Mouse (Mus musculus): ENCODE measurements around the gene Pard3.

Pard3 gene

DNA sequence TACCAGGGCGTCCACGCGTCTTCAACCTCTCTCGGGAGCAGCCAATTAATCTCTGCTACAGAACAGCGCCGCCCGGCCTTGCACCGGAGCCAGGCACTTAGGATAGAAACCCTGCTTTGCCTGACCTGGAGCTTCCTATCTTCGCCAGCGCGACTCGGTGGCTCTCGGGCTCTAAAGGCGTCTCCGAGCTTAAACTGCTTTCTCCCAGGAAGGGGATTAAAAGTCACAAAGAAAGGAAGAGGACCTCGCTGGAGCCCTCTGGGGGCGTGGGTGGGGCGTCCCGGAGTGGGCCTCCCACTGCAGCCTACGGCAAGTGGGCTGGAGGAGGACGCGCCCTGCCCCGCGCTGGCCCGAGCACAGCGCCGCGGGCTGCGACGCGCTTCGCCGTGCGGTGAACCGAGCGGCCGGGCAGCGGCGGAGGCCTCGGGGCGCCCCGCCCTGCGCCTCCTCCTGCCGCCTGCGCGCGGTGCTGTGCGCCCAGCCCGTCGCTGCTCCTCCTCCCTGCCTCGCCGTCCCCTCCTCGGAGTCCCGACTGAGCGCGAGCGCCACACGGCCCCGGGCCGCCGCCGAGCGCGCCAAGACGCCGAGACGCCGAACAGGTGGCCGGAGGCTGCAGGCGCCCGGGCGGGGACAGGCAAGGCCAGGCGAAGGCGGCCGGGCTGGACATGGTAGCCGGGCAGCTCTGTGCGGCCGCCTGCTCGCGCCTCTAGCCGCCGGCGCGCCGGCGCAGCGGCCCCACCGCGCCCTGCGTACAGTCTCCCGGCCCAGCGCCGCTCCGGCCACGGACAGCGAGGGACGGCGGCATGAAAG, at the start of gene Pard3:
Gene Pard3 (plus strand): TSS at position 343 of the 810 bp plus-strand sequence.
- peak; percentile 40 for DNase-seq (ENCODE audit: low spot score)

GRCm38 (mm10) chr8:127021830-127022229, 41.9 kb upstream of the Pard3 start:
- DNase-seq (ENCODE audit: low spot score): no peak

DNA sequence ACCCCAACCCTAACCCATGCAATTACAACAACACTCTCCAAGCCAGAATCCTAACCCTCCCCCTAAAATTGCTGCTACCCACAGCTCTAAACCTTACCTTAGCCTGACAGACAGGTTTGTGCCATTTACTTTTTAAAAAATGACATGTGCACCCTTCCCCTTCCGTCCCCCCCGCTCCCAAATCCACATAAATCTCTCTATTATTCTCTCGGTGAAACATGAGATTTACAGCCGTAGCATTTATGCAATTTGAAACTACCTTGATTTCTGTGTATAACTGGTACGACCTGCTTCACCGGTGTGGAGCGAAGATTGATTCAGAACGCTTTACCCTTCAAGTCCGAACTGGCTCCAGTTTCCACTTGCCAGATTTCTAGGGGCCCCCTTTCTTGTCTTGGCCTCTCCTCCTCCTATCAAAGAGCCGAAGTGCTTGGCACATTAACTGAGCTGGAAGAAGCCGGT, 38.4 kb upstream of the Pard3 start:
- DNase-seq (ENCODE audit: low spot score): no peak

GRCm38 (mm10) chr8:127025775-127026174, 37.9 kb upstream of the Pard3 start:
- DNase-seq (ENCODE audit: low spot score): no peak

- DNase-seq (ENCODE audit: low spot score): no peak
These were observed 32.2 kb upstream of the Pard3 start for GRCm38 (mm10) chr8:127031476-127031875.

DNA sequence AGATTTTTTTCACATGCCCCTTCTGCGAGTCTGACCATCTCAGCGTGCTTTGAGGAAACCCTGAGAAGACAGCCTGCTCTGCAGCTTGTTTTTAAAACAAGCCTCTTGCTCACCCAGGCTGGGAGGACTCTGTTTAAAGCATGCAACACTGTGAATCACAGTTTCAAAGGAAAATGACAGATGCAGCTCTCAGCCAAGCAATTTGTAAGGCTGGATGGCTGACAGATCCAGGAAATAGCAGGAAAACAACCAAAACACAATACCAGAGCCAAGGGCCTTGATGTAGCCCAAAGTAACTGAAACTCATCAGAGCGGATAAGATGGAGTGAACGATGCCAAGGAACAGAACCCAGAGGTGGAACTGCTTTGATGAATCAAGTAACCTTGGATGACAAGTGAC, 24.8 kb upstream of the Pard3 start:
- no peak for DNase-seq (ENCODE audit: low spot score)

DNA sequence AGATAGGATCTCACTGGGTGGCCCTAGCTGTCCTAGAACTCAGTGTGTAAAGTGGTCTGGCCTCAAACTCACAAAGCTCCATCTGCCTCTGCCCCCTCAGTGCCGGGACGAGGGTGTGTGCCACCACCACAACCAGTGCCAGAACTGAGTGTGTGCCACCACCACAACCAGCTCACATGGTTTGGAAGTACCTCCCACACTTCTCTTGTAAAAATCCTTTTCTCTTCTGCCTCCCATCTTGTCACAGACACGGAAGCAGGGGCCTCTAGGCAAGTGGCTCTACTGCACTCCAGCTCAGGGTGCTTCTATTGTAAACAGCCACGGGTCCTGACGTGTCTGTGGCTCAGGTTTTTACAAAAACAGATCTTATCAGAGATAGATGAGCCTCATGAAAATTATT, 13.7 kb upstream of the Pard3 start:
- no peak for DNase-seq (ENCODE audit: low spot score)

- DNase-seq (ENCODE audit: low spot score): no peak
These were observed 11.6 kb upstream of the Pard3 start for GRCm38 (mm10) chr8:127052132-127052531.

- no peak for DNase-seq (ENCODE audit: low spot score)
These were observed 8.6 kb upstream of the Pard3 start for GRCm38 (mm10) chr8:127055081-127055480.

- no peak for DNase-seq (ENCODE audit: low spot score)
These were observed 4.9 kb upstream of the Pard3 start for GRCm38 (mm10) chr8:127058759-127059158.

DNA sequence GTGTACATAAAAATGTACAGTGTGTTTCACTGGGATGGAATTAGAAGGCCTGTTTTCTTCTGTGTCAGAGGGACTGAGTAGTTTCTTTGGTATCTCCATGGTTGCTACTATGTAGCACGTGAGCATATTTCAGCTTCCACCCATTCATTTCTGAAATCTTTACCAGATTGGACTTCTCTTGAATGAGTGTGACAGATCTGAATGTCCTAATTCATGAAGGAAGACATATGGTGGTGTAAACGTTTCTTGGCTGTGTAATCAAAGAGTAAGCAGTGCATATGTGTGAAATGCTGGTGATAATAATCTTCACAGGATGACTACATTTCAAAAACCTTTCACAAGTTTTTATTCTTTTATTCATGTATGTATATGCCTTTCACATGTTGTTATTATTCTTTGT, 3.9 kb upstream of the Pard3 start:
- no peak for DNase-seq (ENCODE audit: low spot score)

DNA sequence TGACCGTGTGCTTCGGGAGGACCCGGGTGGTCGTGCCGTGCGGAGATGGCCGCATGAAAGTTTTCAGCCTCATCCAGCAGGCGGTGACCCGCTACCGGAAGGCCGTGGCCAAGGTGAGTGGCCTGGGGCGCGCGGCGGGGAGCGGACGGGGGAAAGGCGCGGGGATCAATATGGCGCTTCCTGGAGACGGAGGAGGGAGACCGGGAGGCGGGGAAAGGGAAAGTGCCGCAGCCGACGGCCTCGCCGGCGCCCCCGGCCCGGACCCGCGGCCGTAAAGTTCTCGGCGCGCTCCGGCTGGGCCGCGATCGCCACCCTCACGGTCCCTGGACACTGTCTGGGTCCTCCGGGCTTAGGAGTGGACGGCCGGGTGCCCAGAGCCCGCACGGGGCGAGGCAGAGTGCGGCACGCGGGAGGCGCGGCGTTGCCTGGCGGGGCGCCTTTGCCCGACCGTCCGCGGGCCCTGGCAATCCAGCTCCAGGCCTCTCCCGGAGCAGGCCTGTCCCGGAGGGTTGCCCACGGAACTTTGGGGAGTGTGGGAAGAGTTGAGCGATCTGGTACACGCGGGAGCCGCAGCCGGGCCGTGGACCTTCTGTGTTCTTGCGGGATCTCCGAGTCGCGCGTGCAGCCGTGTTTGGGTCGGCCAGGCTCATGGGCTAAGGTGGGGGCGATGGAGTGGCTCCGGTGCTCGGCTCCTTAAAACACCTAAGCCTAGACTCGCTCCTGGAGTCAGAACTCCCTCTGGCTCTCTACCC, 844 bp downstream of the Pard3 start:
- DNase-seq (ENCODE audit: low spot score): no peak

GRCm38 (mm10) chr8:127065113-127065473, 1.4 kb downstream of the Pard3 start:
- DNase-seq (ENCODE audit: low spot score): no peak

- no peak for DNase-seq (ENCODE audit: low spot score)
These were observed 2.1 kb downstream of the Pard3 start for GRCm38 (mm10) chr8:127065791-127066190.

GRCm38 (mm10) chr8:127066501-127066900, 2.8 kb downstream of the Pard3 start:
- DNase-seq (ENCODE audit: low spot score): no peak

DNA sequence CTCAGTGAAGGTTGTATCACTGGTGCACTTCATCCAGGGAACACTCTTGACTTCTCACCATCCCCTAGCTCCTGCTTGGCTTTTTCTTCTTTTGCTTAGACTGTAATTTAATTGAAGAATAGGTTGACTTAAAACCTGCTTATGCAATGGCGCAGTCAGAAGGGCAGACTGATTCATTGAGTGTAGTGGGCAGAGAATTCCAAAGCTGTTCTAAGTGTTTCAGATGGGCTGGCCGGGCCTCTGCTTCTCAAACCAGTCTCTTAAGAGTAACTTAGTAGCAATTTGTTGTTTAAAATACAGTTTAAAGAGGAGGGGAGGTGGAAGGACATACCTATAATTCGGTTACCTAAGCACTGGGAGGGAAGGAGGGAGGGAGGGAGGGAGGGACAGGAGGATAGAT, 5.0 kb downstream of the Pard3 start:
- no peak for DNase-seq (ENCODE audit: low spot score)

GRCm38 (mm10) chr8:127070225-127070624, 6.5 kb downstream of the Pard3 start:
- no peak for DNase-seq (ENCODE audit: low spot score)

DNA sequence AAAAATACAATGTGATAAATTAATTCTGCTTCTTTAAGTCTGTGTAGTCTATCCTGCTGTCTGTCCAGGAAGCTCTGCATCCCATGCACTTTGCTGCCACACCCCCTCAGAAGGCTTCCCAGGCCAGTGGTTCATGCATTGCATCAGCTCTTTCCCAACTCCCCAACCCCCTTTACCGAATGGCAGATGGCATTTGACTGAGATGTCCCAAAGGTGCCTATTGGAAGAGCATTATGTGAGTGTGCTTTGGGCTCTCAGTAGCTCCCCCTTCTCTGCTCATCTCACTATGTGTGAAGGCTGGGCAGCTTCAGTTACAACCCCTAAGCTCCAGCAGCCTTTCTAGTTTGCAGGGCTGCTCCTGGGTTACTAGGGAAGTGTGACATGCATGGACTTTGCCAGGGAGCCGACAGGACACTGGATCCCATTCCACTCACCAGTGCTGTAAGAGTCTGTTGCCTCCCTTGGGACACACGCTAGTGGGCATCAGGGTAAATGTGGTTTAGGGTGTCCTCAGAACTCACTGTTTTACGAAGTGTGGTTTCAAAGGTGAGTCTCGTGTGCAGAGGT, 9.4 kb downstream of the Pard3 start:
- DNase-seq (ENCODE audit: low spot score): no peak

GRCm38 (mm10) chr8:127076511-127076910, 12.8 kb downstream of the Pard3 start:
- no peak for DNase-seq (ENCODE audit: low spot score)

DNA sequence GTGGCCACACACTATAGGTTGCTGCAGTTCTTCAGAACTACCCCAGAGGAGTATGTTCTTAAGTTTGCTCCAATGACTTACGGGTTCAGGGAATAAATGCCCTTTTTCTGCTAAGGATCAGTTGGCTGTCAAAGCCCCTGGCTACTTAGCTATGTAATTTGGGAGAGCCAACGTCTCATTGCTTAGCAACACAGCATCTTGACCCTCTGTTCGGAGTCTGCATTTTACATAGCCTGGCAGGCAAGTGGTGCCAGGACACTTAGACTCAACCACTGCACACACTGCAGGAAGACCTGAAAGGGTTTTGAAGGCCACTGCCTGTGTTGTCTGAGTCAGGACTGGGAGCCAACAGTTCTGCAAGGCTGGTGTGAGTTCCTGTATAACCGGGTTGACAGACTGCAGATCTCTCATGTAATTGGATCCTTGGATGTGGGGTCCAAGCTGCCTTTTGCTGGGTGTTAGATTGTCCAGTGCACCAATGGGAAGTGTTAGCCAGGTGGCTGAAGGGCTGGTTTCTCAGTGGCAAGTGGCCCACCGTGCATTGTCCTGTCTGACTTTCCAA, 15.6 kb downstream of the Pard3 start:
- DNase-seq (ENCODE audit: low spot score): no peak

- no peak for DNase-seq (ENCODE audit: low spot score)
These were observed 17.6 kb downstream of the Pard3 start for GRCm38 (mm10) chr8:127081297-127081696.

DNA sequence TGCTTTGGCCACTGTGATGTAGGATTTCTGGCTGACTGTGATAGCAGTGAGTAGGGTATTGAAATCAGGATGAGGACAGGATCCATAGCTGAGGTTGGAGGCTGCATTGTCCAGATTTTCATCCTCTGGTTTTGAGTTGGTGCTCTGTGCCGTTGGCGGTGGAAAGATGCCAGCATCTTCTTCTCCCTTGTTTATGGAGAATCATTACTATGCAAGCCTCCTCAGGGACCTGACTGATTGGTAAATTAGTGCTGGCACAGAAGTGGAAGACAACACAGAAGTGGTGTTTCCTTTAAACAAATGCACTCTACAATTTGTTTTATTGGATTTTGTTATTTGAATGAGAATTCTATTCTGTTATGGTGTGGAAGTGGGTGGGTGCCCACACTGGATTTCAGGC, 18.8 kb downstream of the Pard3 start:
- no peak for DNase-seq (ENCODE audit: low spot score)

DNA sequence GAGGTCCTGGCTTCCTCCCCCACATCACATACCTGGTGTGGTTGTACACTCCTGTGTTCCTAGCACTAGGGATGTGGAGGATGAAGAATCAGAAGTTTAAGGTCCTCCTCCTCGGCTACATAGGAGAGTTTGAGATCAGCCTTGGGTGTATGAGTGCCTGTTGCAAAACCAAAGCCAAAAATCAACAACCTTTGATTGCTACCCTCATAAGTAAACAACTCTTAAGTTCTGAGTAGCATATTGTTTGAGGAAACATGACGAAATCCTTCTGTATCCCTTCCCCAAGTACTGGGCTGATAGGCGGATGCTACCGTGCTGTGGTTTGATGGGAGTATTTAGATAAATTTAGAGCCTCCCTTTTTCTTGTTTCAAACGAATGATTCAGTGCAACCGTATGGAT, 20.9 kb downstream of the Pard3 start:
- DNase-seq (ENCODE audit: low spot score): no peak

Measured in left cerebral cortex, adult 11 months (tissue).